Comparison of ENCODE assay signal across 20 mouse cellular contexts in genomic region chr15:84392131-84392530, GRCm38 (mm10). TPM values are rescaled to one million over a fixed set of nuclear protein-coding genes. Genes with fewer than 3 reads are reported as not detected.
"Had no signal": no experiment of that assay in that cellular context is flagged by ENCODE, and none has a peak within 500 bp of the region (broad histone marks: within the 10 kb centered on the region; RNA-seq: fewer than 3 reads in every experiment).

No protein-coding gene starts in this region.

- H3K27ac ChIP-seq: heart, embryonic 10.5 days; hindbrain, embryonic 10.5 days; hindbrain, embryonic 12.5 days; hindbrain, embryonic 14.5 days; intestine, embryonic 15.5 days; left cerebral cortex, adult 2 months; limb, embryonic 10.5 days; limb, embryonic 12.5 days; liver, embryonic 13.5 days; liver, embryonic 15.5 days had no signal

- H3K4me3 ChIP-seq: heart, embryonic 10.5 days; heart, embryonic 12.5 days; hindbrain, embryonic 10.5 days; hindbrain, embryonic 12.5 days; intestine, embryonic 15.5 days; kidney, embryonic 15.5 days; left cerebral cortex, adult 2 months; limb, embryonic 10.5 days; limb, embryonic 12.5 days; liver, embryonic 13.5 days; liver, embryonic 15.5 days had no signal

- DNase-seq: gastrocnemius, postnatal 14 days; heart, adult 18-20 months; heart, postnatal 10 days; heart, postnatal 4 days; kidney, adult 18-20 months; kidney, adult 8-10 months; liver; liver, embryonic 13.5 days had no signal

RNA-seq across cellular contexts. Expression of gene Shisal1, which starts 54.8 kb away (rescaled TPM):
- total RNA-seq: granulocyte monocyte progenitor cell, adult 5-6 weeks had no signal
